Mouse (Mus musculus): ENCODE measurements around the gene Gm5936. TPM values are rescaled to one million over a fixed set of nuclear protein-coding genes. Genes with fewer than 3 reads are reported as not detected.
"Not testable (repeated sequence)": the region's sequence is repeated elsewhere in the genome, so short reads cannot be mapped to it uniquely, and the experiment has no call there.

Gene Gm5936
- not detected in 2 replicates for polyA plus RNA-seq (2014; fragmentation: Nextera tagmentation; extraction: Ambion mirVana)

DNA sequence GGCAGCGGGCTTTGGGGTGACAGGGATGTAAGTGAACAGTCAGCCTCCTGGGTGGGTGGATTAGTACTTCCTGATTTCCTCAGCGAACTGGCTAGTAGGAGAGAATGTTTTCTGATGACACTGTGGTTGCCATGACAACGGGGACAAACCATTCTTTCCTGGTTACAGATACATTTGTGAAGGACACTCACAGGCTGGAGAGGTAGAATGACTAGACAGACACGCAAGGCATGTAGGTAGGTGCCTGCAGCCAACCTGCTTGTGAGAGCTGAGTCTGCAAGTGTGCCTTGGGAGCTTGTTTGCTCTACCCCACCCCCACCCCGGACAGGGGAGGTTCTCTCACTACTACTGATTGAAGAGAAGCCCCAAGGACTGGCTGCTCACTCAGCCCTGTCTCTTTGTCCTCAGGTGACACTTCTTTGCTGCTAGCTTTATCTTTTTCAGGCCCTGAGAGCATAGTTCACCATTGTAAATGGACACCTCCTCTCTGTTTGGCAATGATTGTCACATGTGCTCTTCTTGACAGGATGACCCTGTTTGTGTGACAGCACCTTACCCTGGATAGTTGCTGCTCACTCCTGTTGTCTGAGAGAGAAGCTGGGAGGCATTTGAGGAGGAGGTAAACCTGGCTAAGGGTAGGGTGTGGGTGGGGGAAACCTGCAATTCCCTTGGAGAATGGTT is at the start of gene Gm5936:
TSS of gene Gm5936 (plus strand) at position 355 of the 681 bp plus-strand sequence.
- H3K36me3 ChIP-seq (ENCODE audit: control insufficient read depth, insufficient read depth, low read length); H3K4me2 ChIP-seq (replicated peaks; ENCODE audit: low read depth, low read length); H3K4me1 ChIP-seq (ENCODE audit: control insufficient read depth, insufficient read depth, low read length); H3K9ac ChIP-seq (replicated peaks; ENCODE audit: low read depth, low read length); H3K4me3 ChIP-seq (ENCODE audit: low read depth, low read length); ATAC-seq (ENCODE audit: insufficient number of reproducible peaks, insufficient read depth, low FRiP score, low read depth); H3K9me3 ChIP-seq (ENCODE audit: control insufficient read depth, low read depth, low read length); H3K27me3 ChIP-seq (ENCODE audit: control insufficient read depth, insufficient read depth, low read length); H3K27ac ChIP-seq (ENCODE audit: low read length): not testable (repeated sequence)
- 80% methylated on average over 2 of the region's 5 CpGs for WGBS

DNA sequence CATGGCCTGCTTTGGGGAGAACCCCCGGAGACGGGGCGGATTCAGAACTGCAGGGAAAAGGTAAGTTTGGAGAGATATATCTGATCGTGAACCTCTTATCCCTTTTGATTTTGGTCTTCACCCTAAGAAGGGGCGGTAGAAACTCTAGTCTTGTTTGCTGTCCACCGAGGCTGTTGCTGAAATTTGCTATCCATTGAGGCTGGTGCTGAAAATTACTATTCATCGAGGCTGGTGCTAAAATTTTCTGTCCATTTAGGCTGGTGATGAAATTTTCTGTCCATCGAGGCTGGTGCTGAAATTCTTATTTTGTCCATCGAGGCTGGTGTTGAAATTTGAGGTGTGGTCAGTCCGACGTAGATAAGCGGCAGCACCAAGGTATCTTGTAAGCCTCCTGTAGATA is 19.1 kb downstream of the Gm5936 start:
- H3K9me3 ChIP-seq (ENCODE audit: control insufficient read depth, low read depth, low read length); H3K27me3 ChIP-seq (ENCODE audit: control insufficient read depth, insufficient read depth, low read length); H3K36me3 ChIP-seq (ENCODE audit: control insufficient read depth, insufficient read depth, low read length); ATAC-seq (ENCODE audit: insufficient number of reproducible peaks, insufficient read depth, low FRiP score, low read depth); H3K4me2 ChIP-seq (replicated peaks; ENCODE audit: low read depth, low read length); H3K9ac ChIP-seq (replicated peaks; ENCODE audit: low read depth, low read length); H3K4me1 ChIP-seq (ENCODE audit: control insufficient read depth, insufficient read depth, low read length); H3K27ac ChIP-seq (ENCODE audit: low read length); H3K4me3 ChIP-seq (ENCODE audit: low read depth, low read length): not testable (repeated sequence)
- 83% methylated on average over 12 of the region's 12 CpGs for WGBS

DNA sequence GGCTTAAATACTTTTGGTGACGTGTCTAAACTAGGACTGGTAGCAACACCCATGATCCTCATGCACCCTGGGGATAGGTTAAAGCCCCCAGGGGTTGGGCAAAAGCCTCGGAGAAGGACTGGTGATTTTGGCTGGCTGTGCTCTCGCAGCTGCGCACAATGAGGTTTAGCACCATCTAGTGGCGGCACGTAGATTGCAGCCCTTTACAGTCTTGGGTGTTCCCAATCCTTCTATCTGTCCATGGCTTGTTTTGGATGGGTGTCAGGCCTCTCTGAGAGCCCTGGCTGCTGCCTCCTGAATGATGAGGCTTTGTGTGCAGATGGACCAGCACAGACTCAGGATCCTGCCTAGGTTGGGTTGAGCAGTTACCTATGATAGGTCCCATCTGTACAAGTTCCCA is 43.1 kb downstream of the Gm5936 start:
- not testable (repeated sequence) for H3K4me1 ChIP-seq (ENCODE audit: control insufficient read depth, insufficient read depth, low read length); ATAC-seq (ENCODE audit: insufficient number of reproducible peaks, insufficient read depth, low FRiP score, low read depth); H3K27me3 ChIP-seq (ENCODE audit: control insufficient read depth, insufficient read depth, low read length); H3K4me2 ChIP-seq (replicated peaks; ENCODE audit: low read depth, low read length); H3K27ac ChIP-seq (ENCODE audit: low read length); H3K9me3 ChIP-seq (ENCODE audit: control insufficient read depth, low read depth, low read length); H3K9ac ChIP-seq (replicated peaks; ENCODE audit: low read depth, low read length); H3K4me3 ChIP-seq (ENCODE audit: low read depth, low read length); H3K36me3 ChIP-seq (ENCODE audit: control insufficient read depth, insufficient read depth, low read length)
- WGBS = 72% methylated on average over 4 of the region's 6 CpGs

Other genes with a start within 250 kb of the Gm5936 start
- not detected in 2 replicates for gene Olfr1325, start 244.5 kb upstream of the Gm5936 start, polyA plus RNA-seq (2014; fragmentation: Nextera tagmentation; extraction: Ambion mirVana)
- not detected in 2 replicates for gene Gm5640, start 191.6 kb upstream of the Gm5936 start, polyA plus RNA-seq (2014; fragmentation: Nextera tagmentation; extraction: Ambion mirVana)
- gene Gm6890, start 96.3 kb upstream of the Gm5936 start, polyA plus RNA-seq (2014; fragmentation: Nextera tagmentation; extraction: Ambion mirVana) = not detected in 2 replicates
- 2.7 and 3.8 TPM in 2 replicates for gene Gab3, start 248.3 kb downstream of the Gm5936 start, polyA plus RNA-seq (2014; fragmentation: Nextera tagmentation; extraction: Ambion mirVana)

All from stomach, embryonic 14.5 days (tissue).